Mouse (Mus musculus): ENCODE measurements at regions not wholly inside any gene's neighbourhood (a gene's known extent, or its start where the extent isn't known, plus 50 kb on each side); places are given as distances from the start of the nearest gene placed in this dataset.
A peak's percentile ranks its signal among the peaks of the same experiment; 100 is the strongest.

GRCm38 (mm10) chrX:122021749-122022148 lies 375.5 kb downstream of the Nap1l3 start:
- WGBS (ENCODE audit: insufficient replicate concordance): 38% methylated on average over 1 of the region's 1 CpGs
- no peak overlapping the region for H3K4me3 ChIP-seq (ENCODE audit: low read depth, low read length)
- no peak for DNase-seq

More at GRCm38 (mm10) chrX:122021749-122022148, 375.5 kb downstream of the Nap1l3 start:
- no peak overlapping the region for H3K9ac ChIP-seq (replicated peaks)
- peak; percentile 7; the same call in 1 of the 2 replicates for TF ChIP-seq CTCF (IDR thresholded peaks at IDR 0.05; ENCODE audit: low read depth)
- TF ChIP-seq EP300 (IDR thresholded peaks at IDR 0.05; ENCODE audit: low read depth): no peak
- H3K27me3 ChIP-seq (ENCODE audit: insufficient read depth, low read length): no peaks in the 10 kb centered on the region
- no peaks in the 10 kb centered on the region for H3K9me3 ChIP-seq (ENCODE audit: low read length)
- ATAC-seq: no peak
- H3K27ac ChIP-seq (ENCODE audit: low read depth): no peak overlapping the region
- H3K4me1 ChIP-seq (ENCODE audit: insufficient read depth): no peaks in the 10 kb centered on the region
- H3K4me2 ChIP-seq (ENCODE audit: low read depth, low read length): no peak overlapping the region
- H3K36me3 ChIP-seq (replicated peaks; ENCODE audit: insufficient read depth, low read length): no peaks in the 10 kb centered on the region

Measured in liver, postnatal 0 days (tissue).